Mouse (Mus musculus): Measurements from ENCODE around the gene Tgfbrap1. TPM values are rescaled to one million over a fixed set of nuclear protein-coding genes. Genes with fewer than 3 reads are reported as not detected.
A peak's percentile ranks its signal among the peaks of the same experiment; 100 is the strongest.

The Tgfbrap1 gene
- polyA plus RNA-seq, 1 experiment from 2014 or later, result 10.1 TPM

GRCm38 (mm10) chr1:43108729-43109128 lies 10.3 kb upstream of the Tgfbrap1 start:
- no peak overlapping the region for H3K9ac ChIP-seq (replicated peaks)
- WGBS, result 88% methylated on average over 2 of the region's 2 CpGs
- H3K9me3 ChIP-seq, result no peaks in the 10 kb centered on the region; the same call in 1 of the 2 replicates
- H3K27me3 ChIP-seq, result no peaks in the 10 kb centered on the region
- ATAC-seq (ENCODE audit: insufficient number of reproducible peaks, insufficient read depth, low FRiP score, low TSS enrichment, low read depth), result no peak
- no peak overlapping the region for H3K4me2 ChIP-seq
- H3K36me3 ChIP-seq, result peaks cover 84% of the 10 kb centered on the region
- H3K27ac ChIP-seq, result no peak overlapping the region
- no peak overlapping the region for H3K4me3 ChIP-seq (replicated peaks)
- H3K4me1 ChIP-seq (replicated peaks), result no peaks in the 10 kb centered on the region

- WGBS, result 89% methylated on average over 2 of the region's 2 CpGs
- Histone ChIP-seq H3K4me1 (replicated peaks) (peaks cover 13% of the 10 kb centered on the region), H3K27ac (no peak overlapping the region), H3K9ac (replicated peaks) (no peak overlapping the region), H3K27me3 (0 out of 2 replicates have a peak, but pooled peaks cover 4% of the 10 kb centered on the region), H3K36me3 (peaks cover 8% of the 10 kb centered on the region; the same call in 1 of the 2 replicates), H3K4me2 (no peak overlapping the region), H3K9me3 (no peaks in the 10 kb centered on the region), H3K4me3 (replicated peaks) (no peak overlapping the region)
- ATAC-seq (ENCODE audit: insufficient number of reproducible peaks, insufficient read depth, low FRiP score, low TSS enrichment, low read depth), result no peak
Measured at GRCm38 (mm10) chr1:43094206-43094605, 4.2 kb downstream of the Tgfbrap1 start.

GRCm38 (mm10) chr1:43092056-43093015 lies 6.1 kb downstream of the Tgfbrap1 start:
- Histone ChIP-seq H3K36me3 (peaks cover 8% of the 10 kb centered on the region; the same call in 1 of the 2 replicates), H3K4me3 (replicated peaks) (peak overlapping the region; percentile 75), H3K27me3 (0 out of 2 replicates have a peak, but pooled peaks cover 4% of the 10 kb centered on the region), H3K4me1 (replicated peaks) (peaks cover 12% of the 10 kb centered on the region), H3K27ac (peak overlapping the region; percentile 66; the same call in 1 of the 2 replicates), H3K9me3 (no peaks in the 10 kb centered on the region), H3K9ac (replicated peaks) (peak overlapping the region; percentile 86), H3K4me2 (peak overlapping the region; percentile 85)
- ATAC-seq (ENCODE audit: insufficient number of reproducible peaks, insufficient read depth, low FRiP score, low TSS enrichment, low read depth), result peak; percentile 72
- under 1% methylated on average over 81 of the region's 102 CpGs for WGBS

GRCm38 (mm10) chr1:43091306-43092055 lies 7.0 kb downstream of the Tgfbrap1 start:
- H3K4me3 ChIP-seq (replicated peaks), result peak overlapping the region; percentile 75
- H3K9ac ChIP-seq (replicated peaks), result peak overlapping the region; percentile 86
- 0 out of 2 replicates have a peak overlapping the region, but pooled peaks have one; percentile 29 for H3K27ac ChIP-seq
- peaks cover 12% of the 10 kb centered on the region for H3K4me1 ChIP-seq (replicated peaks)
- WGBS, result 47% methylated on average over 13 of the region's 13 CpGs
- H3K4me2 ChIP-seq, result peak overlapping the region; percentile 85
- H3K9me3 ChIP-seq, result no peaks in the 10 kb centered on the region
- H3K27me3 ChIP-seq, result 0 out of 2 replicates have a peak, but pooled peaks cover 4% of the 10 kb centered on the region
- no peak; the same call in 1 of the 2 replicates for ATAC-seq (ENCODE audit: insufficient number of reproducible peaks, insufficient read depth, low FRiP score, low TSS enrichment, low read depth)
- H3K36me3 ChIP-seq, result peaks cover 8% of the 10 kb centered on the region; the same call in 1 of the 2 replicates

DNA sequence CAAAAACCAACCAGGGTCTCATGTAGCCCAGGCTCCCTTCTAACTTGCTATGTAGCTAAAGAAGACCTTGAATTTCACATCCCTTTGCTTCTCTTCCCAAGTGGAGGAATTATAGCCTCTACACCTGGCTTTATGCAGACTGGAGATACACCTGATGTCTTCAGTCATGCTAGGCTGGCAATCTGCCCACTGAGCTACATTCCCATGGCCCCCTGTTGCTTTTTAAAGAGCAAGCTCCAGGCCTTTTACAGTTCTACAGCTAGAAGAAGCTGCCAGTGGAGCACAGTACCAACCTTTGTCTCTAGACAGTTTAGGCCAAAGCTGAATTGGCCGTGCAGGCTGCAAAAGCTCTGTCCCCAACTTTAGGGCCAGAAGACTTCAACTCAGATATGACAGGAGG lies 8.0 kb downstream of the Tgfbrap1 start:
- no peak overlapping the region for H3K4me3 ChIP-seq (replicated peaks)
- no peak overlapping the region for H3K27ac ChIP-seq
- H3K27me3 ChIP-seq, result 0 out of 2 replicates have a peak, but pooled peaks cover 4% of the 10 kb centered on the region
- H3K9me3 ChIP-seq, result no peaks in the 10 kb centered on the region
- peaks cover 12% of the 10 kb centered on the region for H3K4me1 ChIP-seq (replicated peaks)
- H3K9ac ChIP-seq (replicated peaks), result no peak overlapping the region
- WGBS, result 83% methylated on average over 1 of the region's 1 CpGs
- peaks cover 7% of the 10 kb centered on the region; the same call in 1 of the 2 replicates for H3K36me3 ChIP-seq
- no peak for ATAC-seq (ENCODE audit: insufficient number of reproducible peaks, insufficient read depth, low FRiP score, low TSS enrichment, low read depth)
- H3K4me2 ChIP-seq, result no peak overlapping the region

DNA sequence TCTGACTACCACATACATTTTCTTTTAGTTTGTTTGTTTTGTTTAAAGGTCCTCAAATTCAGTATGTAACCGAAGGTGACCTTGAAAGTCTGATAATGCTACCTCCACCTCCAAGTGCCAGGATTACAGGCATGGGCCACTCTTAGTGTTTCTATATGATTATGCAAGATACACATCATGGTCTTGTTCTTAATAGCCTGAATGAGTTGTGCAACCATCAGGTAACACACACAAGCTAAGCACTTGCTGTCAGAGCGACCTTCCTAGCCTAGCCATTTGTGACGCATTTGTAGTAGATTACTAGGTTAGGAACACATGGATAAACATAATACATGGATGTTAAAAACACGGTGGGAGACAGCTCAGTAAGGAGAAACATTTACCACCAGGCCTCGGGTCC lies 15.5 kb downstream of the Tgfbrap1 start:
- Histone ChIP-seq H3K9me3 (no peaks in the 10 kb centered on the region), H3K27ac (no peak overlapping the region), H3K27me3 (no peaks in the 10 kb centered on the region), H3K9ac (replicated peaks) (no peak overlapping the region), H3K4me2 (no peak overlapping the region), H3K36me3 (peaks cover 6% of the 10 kb centered on the region; the same call in 1 of the 2 replicates), H3K4me3 (replicated peaks) (no peak overlapping the region), H3K4me1 (replicated peaks) (0 out of 2 replicates have a peak, but pooled peaks cover 5% of the 10 kb centered on the region)
- ATAC-seq (ENCODE audit: insufficient number of reproducible peaks, insufficient read depth, low FRiP score, low TSS enrichment, low read depth), result no peak
- WGBS, result 87% methylated on average over 5 of the region's 5 CpGs

- Histone ChIP-seq H3K4me1 (replicated peaks) (0 out of 2 replicates have a peak, but pooled peaks cover 5% of the 10 kb centered on the region), H3K36me3 (peaks cover 17% of the 10 kb centered on the region; the same call in 1 of the 2 replicates), H3K9ac (replicated peaks) (no peak overlapping the region), H3K27me3 (no peaks in the 10 kb centered on the region), H3K4me2 (no peak overlapping the region), H3K27ac (no peak overlapping the region), H3K9me3 (no peaks in the 10 kb centered on the region), H3K4me3 (replicated peaks) (no peak overlapping the region)
- no peak for ATAC-seq (ENCODE audit: insufficient number of reproducible peaks, insufficient read depth, low FRiP score, low TSS enrichment, low read depth)
- 86% methylated on average over 2 of the region's 2 CpGs for WGBS
Measured at GRCm38 (mm10) chr1:43078124-43078523, 20.3 kb downstream of the Tgfbrap1 start.

DNA sequence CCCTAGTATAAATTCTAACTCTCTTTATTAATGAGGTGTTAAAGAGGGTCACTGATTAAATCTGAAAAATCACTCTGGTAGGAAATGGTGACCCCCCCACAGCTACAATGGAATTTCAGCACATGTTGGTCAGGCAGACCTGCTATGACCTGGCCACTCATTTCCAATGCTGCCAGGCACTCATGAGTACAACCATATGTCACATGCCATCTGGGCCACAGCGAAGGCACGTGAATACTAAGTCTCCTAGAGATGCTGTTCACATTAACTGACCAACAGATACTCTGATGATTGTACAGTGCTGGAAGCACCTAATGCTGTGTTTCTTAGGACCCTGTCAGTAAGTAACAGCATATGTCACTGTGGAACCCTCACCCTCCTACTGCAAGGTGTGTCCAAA lies 23.6 kb downstream of the Tgfbrap1 start:
- Histone ChIP-seq H3K36me3 (peaks cover 34% of the 10 kb centered on the region; the same call in 1 of the 2 replicates), H3K4me2 (no peak overlapping the region), H3K4me1 (replicated peaks) (0 out of 2 replicates have a peak, but pooled peaks cover 5% of the 10 kb centered on the region), H3K4me3 (replicated peaks) (no peak overlapping the region), H3K9me3 (no peaks in the 10 kb centered on the region), H3K27me3 (no peaks in the 10 kb centered on the region), H3K27ac (no peak overlapping the region), H3K9ac (replicated peaks) (no peak overlapping the region)
- 81% methylated on average over 2 of the region's 2 CpGs for WGBS
- no peak for ATAC-seq (ENCODE audit: insufficient number of reproducible peaks, insufficient read depth, low FRiP score, low TSS enrichment, low read depth)

GRCm38 (mm10) chr1:43072561-43072960 lies 25.9 kb downstream of the Tgfbrap1 start:
- no peaks in the 10 kb centered on the region for H3K27me3 ChIP-seq
- no peak overlapping the region for H3K4me2 ChIP-seq
- H3K4me1 ChIP-seq (replicated peaks), result no peaks in the 10 kb centered on the region
- no peaks in the 10 kb centered on the region for H3K9me3 ChIP-seq
- no peak overlapping the region for H3K9ac ChIP-seq (replicated peaks)
- 69% methylated on average over 1 of the region's 1 CpGs for WGBS
- peaks cover 38% of the 10 kb centered on the region for H3K36me3 ChIP-seq
- H3K27ac ChIP-seq, result no peak overlapping the region
- H3K4me3 ChIP-seq (replicated peaks), result no peak overlapping the region
- ATAC-seq (ENCODE audit: insufficient number of reproducible peaks, insufficient read depth, low FRiP score, low TSS enrichment, low read depth), result no peak

- Histone ChIP-seq H3K4me1 (replicated peaks) (no peaks in the 10 kb centered on the region), H3K9me3 (no peaks in the 10 kb centered on the region), H3K4me2 (no peak overlapping the region), H3K36me3 (peaks cover 43% of the 10 kb centered on the region), H3K9ac (replicated peaks) (no peak overlapping the region), H3K4me3 (replicated peaks) (no peak overlapping the region), H3K27ac (no peak overlapping the region), H3K27me3 (no peaks in the 10 kb centered on the region)
- WGBS, result 93% methylated on average over 8 of the region's 8 CpGs
- no peak for ATAC-seq (ENCODE audit: insufficient number of reproducible peaks, insufficient read depth, low FRiP score, low TSS enrichment, low read depth)
Measured at GRCm38 (mm10) chr1:43072028-43072427, 26.4 kb downstream of the Tgfbrap1 start.

GRCm38 (mm10) chr1:43070726-43071125 lies 27.7 kb downstream of the Tgfbrap1 start:
- no peaks in the 10 kb centered on the region for H3K9me3 ChIP-seq
- ATAC-seq (ENCODE audit: insufficient number of reproducible peaks, insufficient read depth, low FRiP score, low TSS enrichment, low read depth), result no peak
- peaks cover 52% of the 10 kb centered on the region for H3K36me3 ChIP-seq
- no peak overlapping the region for H3K27ac ChIP-seq
- no peak overlapping the region for H3K4me2 ChIP-seq
- no peaks in the 10 kb centered on the region for H3K27me3 ChIP-seq
- H3K4me3 ChIP-seq (replicated peaks), result no peak overlapping the region
- no peaks in the 10 kb centered on the region for H3K4me1 ChIP-seq (replicated peaks)
- H3K9ac ChIP-seq (replicated peaks), result no peak overlapping the region
- WGBS, result 81% methylated on average over 5 of the region's 5 CpGs

All from limb, embryonic 12.5 days (tissue).